Mouse (Mus musculus) embryonic facial prominence, embryonic 14.5 days (tissue): ENCODE measurements around the gene Olfr1330. TPM values are rescaled to one million over a fixed set of nuclear protein-coding genes. Genes with fewer than 3 reads are reported as not detected.

Source experiments
- polyA plus RNA-seq: library from polyadenylated mRNA; unstranded; fragments of >200 nt; fragmentation: Nextera tagmentation; extraction: Ambion mirVana; gene quantifications from 2 replicates; pipeline ENCODE4 v1.2.1, GENCODE M21; 2014

Gene Olfr1330
- polyA plus RNA-seq, 1 experiment from 2014 or later, result 0.11 TPM

Other genes with a start within 250 kb of the Olfr1330 start
- gene Olfr62, start 229.6 kb upstream of the Olfr1330 start, polyA plus RNA-seq, result 0.13 and 0.22 TPM in 2 replicates
- gene Olfr1342, start 195.8 kb upstream of the Olfr1330 start, polyA plus RNA-seq, result 0.12 and 0.22 TPM in 2 replicates
- 0.11 TPM in 1 of 2 replicates, not detected in the other for gene Olfr1341, start 185.1 kb upstream of the Olfr1330 start, polyA plus RNA-seq
- 0.08 and 0.24 TPM in 2 replicates for gene Olfr1340, start 168.5 kb upstream of the Olfr1330 start, polyA plus RNA-seq
- 0.16 TPM in 1 of 2 replicates, not detected in the other for gene Olfr1339, start 156.4 kb upstream of the Olfr1330 start, polyA plus RNA-seq
- gene Olfr1338, start 129.9 kb upstream of the Olfr1330 start, polyA plus RNA-seq, result 0.13 TPM in 1 of 2 replicates, not detected in the other
- not detected in 2 replicates for gene Olfr1337, start 106.0 kb upstream of the Olfr1330 start, polyA plus RNA-seq
- gene Olfr1335, start 78.7 kb upstream of the Olfr1330 start, polyA plus RNA-seq, result not detected in 2 replicates
- not detected in 2 replicates for gene Olfr1333, start 52.3 kb upstream of the Olfr1330 start, polyA plus RNA-seq
- gene Olfr1331, start 23.9 kb upstream of the Olfr1330 start, polyA plus RNA-seq, result 0.13 TPM in 1 of 2 replicates, not detected in the other
- not detected in 2 replicates for gene Olfr1329, start 28.9 kb downstream of the Olfr1330 start, polyA plus RNA-seq
- 0.07 TPM in 1 of 2 replicates, not detected in the other for gene Olfr1328, start 50.0 kb downstream of the Olfr1330 start, polyA plus RNA-seq
- gene Lao1, start 73.0 kb downstream of the Olfr1330 start, polyA plus RNA-seq, result not detected in 2 replicates
- 94.2 and 111 TPM in 2 replicates for gene Slc2a1, start 220.1 kb downstream of the Olfr1330 start, polyA plus RNA-seq